Mouse (Mus musculus): ENCODE results near the gene Fam160b1. TPM values are rescaled to one million over a fixed set of nuclear protein-coding genes. Genes with fewer than 3 reads are reported as not detected.

Fam160b1 gene
- total RNA-seq (2014; rRNA removed; ENCODE audit: low replicate concordance), result 12.6 and 16.3 TPM in 2 replicates
- 7.0 and 7.8 TPM in 2 replicates for polyA plus RNA-seq (2015; fragmentation: Nextera tagmentation; extraction: Ambion mirVana)

GRCm38 (mm10) chr19:57360341-57361130 lies at the start of gene Fam160b1:
Fam160b1 (plus strand) TSS chr19:57360680.
- Histone ChIP-seq H3K4me2 (ENCODE audit: low read depth, low read length) (peak within 1 kb of the TSS; percentile 61), H3K36me3 (replicated peaks; ENCODE audit: control insufficient read depth, insufficient read depth, low read length) (no peaks in the 10 kb centered on the region), H3K4me3 (ENCODE audit: low read depth, low read length) (peak within 1 kb of the TSS; percentile 84), H3K27ac (ENCODE audit: low read depth) (peak within 1 kb of the TSS; percentile 96), H3K9ac (replicated peaks; ENCODE audit: low read depth, low read length) (peak within 1 kb of the TSS; percentile 96), H3K9me3 (replicated peaks; ENCODE audit: control insufficient read depth, low read length) (no peaks in the 10 kb centered on the region), H3K4me1 (ENCODE audit: control insufficient read depth, insufficient read depth) (peaks cover 44% of the 10 kb centered on the region), H3K27me3 (ENCODE audit: control insufficient read depth, insufficient read depth, low read length) (no peaks in the 10 kb centered on the region)
- WGBS, result 1% methylated on average over 55 of the region's 70 CpGs
- DNase-seq (ENCODE audit: low spot score) (peak; percentile 90), ATAC-seq (ENCODE audit: insufficient read depth, low read depth) (peak; percentile 86)
- TF ChIP-seq EP300 (IDR thresholded peaks at IDR 0.05; ENCODE audit: low read depth), result no peak
- peak; percentile 65 for TF ChIP-seq CTCF (IDR thresholded peaks at IDR 0.05; ENCODE audit: low read depth)

GRCm38 (mm10) chr19:57313226-57313625 lies 47.3 kb upstream of the Fam160b1 start:
- Histone ChIP-seq H3K4me3 (ENCODE audit: low read depth, low read length) (peak overlapping the region; percentile 63), H3K27me3 (ENCODE audit: control insufficient read depth, insufficient read depth, low read length) (no peaks in the 10 kb centered on the region), H3K4me2 (ENCODE audit: low read depth, low read length) (peak overlapping the region; percentile 70), H3K4me1 (ENCODE audit: control insufficient read depth, insufficient read depth) (no peaks in the 10 kb centered on the region), H3K27ac (ENCODE audit: low read depth) (no peak overlapping the region), H3K36me3 (replicated peaks; ENCODE audit: control insufficient read depth, insufficient read depth, low read length) (no peaks in the 10 kb centered on the region), H3K9ac (replicated peaks; ENCODE audit: low read depth, low read length) (no peak overlapping the region), H3K9me3 (replicated peaks; ENCODE audit: control insufficient read depth, low read length) (no peaks in the 10 kb centered on the region)
- ATAC-seq (ENCODE audit: insufficient read depth, low read depth) (no peak), DNase-seq (ENCODE audit: low spot score) (no peak)
- WGBS, result 77% methylated on average over 10 of the region's 10 CpGs
- TF ChIP-seq EP300 (IDR thresholded peaks at IDR 0.05; ENCODE audit: low read depth), result no peak
- no peak for TF ChIP-seq CTCF (IDR thresholded peaks at IDR 0.05; ENCODE audit: low read depth)

DNA sequence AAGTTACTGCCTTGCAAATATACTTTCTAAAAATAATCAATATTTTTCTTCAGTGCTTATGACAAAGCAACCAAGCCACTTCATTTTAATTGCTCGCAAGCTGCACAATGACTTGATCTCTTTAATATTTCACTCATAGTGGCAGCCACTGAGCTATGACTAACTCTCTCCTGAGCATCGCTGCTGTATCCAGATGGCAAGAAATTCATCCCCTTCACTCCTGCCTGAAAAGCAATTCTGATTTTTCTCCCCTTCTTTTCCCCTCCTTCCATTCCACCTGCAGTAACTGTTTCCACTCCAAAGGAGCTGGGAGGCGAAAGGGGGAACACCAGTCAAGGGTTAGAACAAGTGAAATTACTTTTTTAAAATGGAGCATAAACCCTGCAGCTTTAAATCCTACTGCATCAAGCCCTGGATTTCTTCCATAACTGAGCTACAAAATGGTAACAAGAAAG lies 46.6 kb upstream of the Fam160b1 start:
- Histone ChIP-seq H3K4me3 (ENCODE audit: low read depth, low read length) (peak overlapping the region; percentile 63), H3K9ac (replicated peaks; ENCODE audit: low read depth, low read length) (peak overlapping the region; percentile 68), H3K4me1 (ENCODE audit: control insufficient read depth, insufficient read depth) (no peaks in the 10 kb centered on the region), H3K36me3 (replicated peaks; ENCODE audit: control insufficient read depth, insufficient read depth, low read length) (no peaks in the 10 kb centered on the region), H3K4me2 (ENCODE audit: low read depth, low read length) (peak overlapping the region; percentile 70), H3K27me3 (ENCODE audit: control insufficient read depth, insufficient read depth, low read length) (no peaks in the 10 kb centered on the region), H3K9me3 (replicated peaks; ENCODE audit: control insufficient read depth, low read length) (no peaks in the 10 kb centered on the region), H3K27ac (ENCODE audit: low read depth) (peak overlapping the region; percentile 84)
- WGBS, result 56% methylated on average over 3 of the region's 3 CpGs
- no peak for TF ChIP-seq EP300 (IDR thresholded peaks at IDR 0.05; ENCODE audit: low read depth)
- no peak for TF ChIP-seq CTCF (IDR thresholded peaks at IDR 0.05; ENCODE audit: low read depth)
- ATAC-seq (ENCODE audit: insufficient read depth, low read depth) (no peak), DNase-seq (ENCODE audit: low spot score) (no peak)

GRCm38 (mm10) chr19:57314346-57315012 lies 46.0 kb upstream of the Fam160b1 start, which contains the start of gene Ablim1:
Ablim1 (minus strand) TSS chr19:57314919.
- H3K36me3 ChIP-seq (replicated peaks; ENCODE audit: control insufficient read depth, insufficient read depth, low read length), result no peaks in the 10 kb centered on the region
- no peaks in the 10 kb centered on the region for H3K9me3 ChIP-seq (replicated peaks; ENCODE audit: control insufficient read depth, low read length)
- peak within 1 kb of the TSS; percentile 68 for H3K9ac ChIP-seq (replicated peaks; ENCODE audit: low read depth, low read length)
- under 1% methylated on average over 51 of the region's 52 CpGs for WGBS
- peak; percentile 92 for ATAC-seq (ENCODE audit: insufficient read depth, low read depth)
- peak within 1 kb of the TSS; percentile 70 for H3K4me2 ChIP-seq (ENCODE audit: low read depth, low read length)
- H3K27ac ChIP-seq (ENCODE audit: low read depth), result peak within 1 kb of the TSS; percentile 84
- peak; percentile 59 for DNase-seq (ENCODE audit: low spot score)
- H3K4me3 ChIP-seq (ENCODE audit: low read depth, low read length), result peak within 1 kb of the TSS; percentile 63
- H3K27me3 ChIP-seq (ENCODE audit: control insufficient read depth, insufficient read depth, low read length), result no peaks in the 10 kb centered on the region
- H3K4me1 ChIP-seq (ENCODE audit: control insufficient read depth, insufficient read depth), result no peaks in the 10 kb centered on the region
- 0 out of 2 replicates have a peak, but pooled peaks have one; percentile 11 for TF ChIP-seq CTCF (IDR thresholded peaks at IDR 0.05; ENCODE audit: low read depth)
- TF ChIP-seq EP300 (IDR thresholded peaks at IDR 0.05; ENCODE audit: low read depth), result 0 out of 2 replicates have a peak, but pooled peaks have one; percentile 14

DNA sequence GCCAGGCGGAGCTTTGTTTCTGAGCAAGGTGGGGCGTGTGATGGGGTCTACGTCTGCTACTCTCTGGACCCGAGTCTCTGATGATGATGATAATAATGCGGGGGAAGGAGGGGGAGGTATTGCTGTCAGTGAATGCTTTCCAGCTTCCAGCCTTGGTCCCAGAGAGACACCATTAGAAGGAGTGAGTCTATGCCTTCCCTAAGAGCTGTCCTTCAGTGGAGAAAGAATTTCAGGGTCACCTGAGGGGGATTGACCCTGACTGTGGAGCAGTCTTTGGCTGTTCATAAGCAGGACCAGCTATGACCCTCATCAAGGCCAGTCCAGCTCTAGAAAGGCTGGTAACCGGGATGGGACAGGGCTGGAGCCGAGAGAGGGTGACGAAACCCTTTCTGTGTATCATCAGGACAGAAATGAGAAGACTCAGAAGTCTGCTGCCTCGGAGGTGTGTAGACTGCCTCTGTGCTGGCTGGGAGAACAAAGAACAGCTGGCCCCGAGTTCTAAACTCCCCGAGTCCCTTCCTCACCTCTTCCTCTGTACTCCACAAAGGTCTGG lies 45.4 kb upstream of the Fam160b1 start:
- no peak for TF ChIP-seq EP300 (IDR thresholded peaks at IDR 0.05; ENCODE audit: low read depth)
- no peak for TF ChIP-seq CTCF (IDR thresholded peaks at IDR 0.05; ENCODE audit: low read depth)
- H3K27me3 ChIP-seq (ENCODE audit: control insufficient read depth, insufficient read depth, low read length), result no peaks in the 10 kb centered on the region
- 35% methylated on average over 11 of the region's 11 CpGs for WGBS
- H3K4me1 ChIP-seq (ENCODE audit: control insufficient read depth, insufficient read depth), result no peaks in the 10 kb centered on the region
- ATAC-seq (ENCODE audit: insufficient read depth, low read depth), result peak; percentile 42
- H3K4me2 ChIP-seq (ENCODE audit: low read depth, low read length), result peak overlapping the region; percentile 70
- H3K4me3 ChIP-seq (ENCODE audit: low read depth, low read length), result peak overlapping the region; percentile 63
- H3K36me3 ChIP-seq (replicated peaks; ENCODE audit: control insufficient read depth, insufficient read depth, low read length), result no peaks in the 10 kb centered on the region
- H3K27ac ChIP-seq (ENCODE audit: low read depth), result peak overlapping the region; percentile 84
- DNase-seq (ENCODE audit: low spot score), result no peak
- no peaks in the 10 kb centered on the region for H3K9me3 ChIP-seq (replicated peaks; ENCODE audit: control insufficient read depth, low read length)
- peak overlapping the region; percentile 68 for H3K9ac ChIP-seq (replicated peaks; ENCODE audit: low read depth, low read length)
